Mouse (Mus musculus): ENCODE data around the gene Lrrn1. TPM values are rescaled to one million over a fixed set of nuclear protein-coding genes. Genes with fewer than 3 reads are reported as not detected.

Lrrn1 gene
- polyA plus RNA-seq, 1 experiment from 2014 or later: 3.9 TPM

DNA sequence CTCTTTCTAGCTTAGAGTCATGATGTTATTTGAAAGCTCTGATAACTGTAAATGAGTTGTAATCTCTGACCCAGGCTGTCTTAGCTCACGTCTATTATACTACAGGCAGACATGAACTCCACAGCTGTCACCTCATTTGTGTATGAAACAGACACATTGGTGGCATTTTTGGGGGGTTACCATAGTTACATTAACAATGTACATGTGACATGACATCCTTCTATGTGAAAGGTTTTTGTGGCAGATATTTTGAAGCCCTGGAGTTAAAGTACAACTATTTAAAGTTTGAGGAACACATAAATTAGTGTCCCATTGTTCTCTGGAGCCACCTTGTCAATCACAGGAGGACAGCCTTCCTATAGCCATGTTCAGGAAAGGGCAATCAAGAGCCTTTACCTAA, 5.0 kb downstream of the Lrrn1 start:
- 0 out of 2 replicates have a peak, but pooled peaks cover 4% of the 10 kb centered on the region for H3K4me1 ChIP-seq (ENCODE audit: control insufficient read depth, insufficient read depth, low read length)
- ATAC-seq: no peak
- 34% methylated on average over 1 of the region's 1 CpGs for WGBS
- H3K27me3 ChIP-seq (replicated peaks; ENCODE audit: control insufficient read depth, insufficient read depth, low read length): peaks cover 6% of the 10 kb centered on the region; the same call in 1 of the 2 replicates
- no peaks in the 10 kb centered on the region for H3K9me3 ChIP-seq (ENCODE audit: control insufficient read depth, low read length)
- H3K9ac ChIP-seq (ENCODE audit: low read depth, low read length): no peak overlapping the region
- H3K27ac ChIP-seq (ENCODE audit: low read length): no peak overlapping the region
- no peaks in the 10 kb centered on the region for H3K36me3 ChIP-seq (ENCODE audit: control insufficient read depth, insufficient read depth, low read length)
- H3K4me3 ChIP-seq (ENCODE audit: low read length): no peak overlapping the region
- H3K4me2 ChIP-seq (ENCODE audit: low read depth, low read length): no peak overlapping the region

DNA sequence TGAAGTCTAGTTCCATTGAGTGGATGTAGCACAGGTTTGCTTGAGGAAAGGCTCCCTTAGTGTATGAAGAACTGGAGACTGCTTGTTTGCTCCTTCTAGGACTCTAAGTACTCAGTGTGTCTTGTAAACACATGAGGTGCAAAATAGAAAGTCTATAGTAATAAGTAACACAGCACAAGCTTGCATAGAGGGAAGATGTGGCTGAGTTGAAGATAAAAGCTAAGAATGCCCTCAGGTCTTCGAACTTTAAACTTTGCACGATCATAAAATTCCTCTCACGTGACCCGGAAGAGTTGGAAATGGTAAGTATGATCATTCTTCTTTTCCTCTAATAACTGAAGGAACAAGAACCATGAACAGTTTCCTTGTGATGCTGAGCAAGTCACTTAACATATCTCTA, 7.1 kb downstream of the Lrrn1 start:
- Histone ChIP-seq H3K9me3 (ENCODE audit: control insufficient read depth, low read length) (no peaks in the 10 kb centered on the region), H3K4me3 (ENCODE audit: low read length) (no peak overlapping the region), H3K4me2 (ENCODE audit: low read depth, low read length) (no peak overlapping the region), H3K9ac (ENCODE audit: low read depth, low read length) (no peak overlapping the region), H3K27me3 (replicated peaks; ENCODE audit: control insufficient read depth, insufficient read depth, low read length) (no peaks in the 10 kb centered on the region), H3K36me3 (ENCODE audit: control insufficient read depth, insufficient read depth, low read length) (no peaks in the 10 kb centered on the region), H3K27ac (ENCODE audit: low read length) (no peak overlapping the region), H3K4me1 (ENCODE audit: control insufficient read depth, insufficient read depth, low read length) (0 out of 2 replicates have a peak, but pooled peaks cover 3% of the 10 kb centered on the region)
- WGBS: 76% methylated on average over 4 of the region's 4 CpGs
- ATAC-seq: peak; percentile 73

DNA sequence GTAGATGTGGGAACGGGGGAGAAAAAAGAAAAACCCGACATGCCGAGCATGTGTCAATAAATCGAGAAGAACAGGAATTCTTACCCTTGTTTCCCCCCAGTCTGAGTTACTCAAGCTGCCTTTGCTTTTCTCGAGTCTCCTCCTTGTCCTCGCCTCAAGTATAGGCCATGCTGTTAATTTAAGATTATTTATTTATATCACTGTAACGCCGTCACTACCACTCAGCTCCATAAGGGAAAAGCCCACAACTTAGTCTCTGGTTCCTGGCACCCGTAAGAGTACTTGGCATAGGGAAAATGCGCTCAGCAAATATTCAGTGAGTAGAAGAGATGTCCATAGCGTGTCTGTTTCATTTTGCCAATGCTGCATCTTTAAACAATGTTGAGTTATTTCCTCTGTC, 11.7 kb downstream of the Lrrn1 start:
- no peaks in the 10 kb centered on the region for H3K9me3 ChIP-seq (ENCODE audit: control insufficient read depth, low read length)
- no peaks in the 10 kb centered on the region for H3K27me3 ChIP-seq (replicated peaks; ENCODE audit: control insufficient read depth, insufficient read depth, low read length)
- no peak overlapping the region for H3K9ac ChIP-seq (ENCODE audit: low read depth, low read length)
- no peak for ATAC-seq
- H3K4me2 ChIP-seq (ENCODE audit: low read depth, low read length): no peak overlapping the region
- no peak overlapping the region for H3K27ac ChIP-seq (ENCODE audit: low read length)
- WGBS: 66% methylated on average over 11 of the region's 11 CpGs
- 0 out of 2 replicates have a peak, but pooled peaks cover 3% of the 10 kb centered on the region for H3K4me1 ChIP-seq (ENCODE audit: control insufficient read depth, insufficient read depth, low read length)
- no peaks in the 10 kb centered on the region for H3K36me3 ChIP-seq (ENCODE audit: control insufficient read depth, insufficient read depth, low read length)
- H3K4me3 ChIP-seq (ENCODE audit: low read length): no peak overlapping the region

DNA sequence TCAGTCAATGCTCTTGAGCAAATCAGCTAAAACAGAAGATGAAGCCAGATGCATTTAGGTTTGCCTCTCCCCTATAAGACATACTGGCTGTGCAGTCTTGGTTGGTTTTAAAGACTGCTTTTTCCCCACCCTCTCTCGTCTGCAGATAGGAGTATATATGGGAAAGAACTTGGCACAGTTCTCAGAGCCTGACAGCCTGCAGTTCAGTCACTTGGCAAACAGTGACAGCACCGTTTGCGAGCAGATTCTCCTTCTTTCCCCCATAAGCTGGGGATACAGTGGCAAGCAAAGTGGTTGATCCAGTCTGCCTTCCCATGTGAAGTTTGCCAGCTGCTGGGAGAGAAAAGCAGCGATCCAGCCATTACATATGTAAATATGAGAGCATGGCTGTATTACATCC, 12.3 kb downstream of the Lrrn1 start:
- Histone ChIP-seq H3K9me3 (ENCODE audit: control insufficient read depth, low read length) (no peaks in the 10 kb centered on the region), H3K9ac (ENCODE audit: low read depth, low read length) (no peak overlapping the region), H3K4me2 (ENCODE audit: low read depth, low read length) (no peak overlapping the region), H3K4me1 (ENCODE audit: control insufficient read depth, insufficient read depth, low read length) (0 out of 2 replicates have a peak, but pooled peaks cover 3% of the 10 kb centered on the region), H3K27me3 (replicated peaks; ENCODE audit: control insufficient read depth, insufficient read depth, low read length) (no peaks in the 10 kb centered on the region), H3K36me3 (ENCODE audit: control insufficient read depth, insufficient read depth, low read length) (no peaks in the 10 kb centered on the region), H3K4me3 (ENCODE audit: low read length) (no peak overlapping the region), H3K27ac (ENCODE audit: low read length) (no peak overlapping the region)
- WGBS: 52% methylated on average over 4 of the region's 4 CpGs
- ATAC-seq: no peak

DNA sequence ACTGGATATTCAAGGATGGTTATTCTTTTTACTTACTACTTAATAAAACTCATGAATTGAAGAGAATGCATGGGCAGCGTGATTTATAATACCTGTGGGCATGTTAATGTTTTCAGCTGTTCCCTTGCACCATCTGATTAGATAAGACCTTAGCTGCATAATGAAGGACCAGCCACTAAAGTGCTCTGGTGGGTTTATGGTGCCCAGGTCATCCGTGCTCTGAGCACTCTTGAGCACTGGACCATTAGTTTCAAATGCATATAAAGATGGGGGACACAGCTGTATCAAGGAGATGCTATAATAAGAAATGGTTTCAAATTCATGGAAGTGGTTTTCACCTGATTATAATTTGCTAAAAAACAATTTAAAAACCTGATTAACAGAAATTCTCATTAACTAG, 16.7 kb downstream of the Lrrn1 start:
- Histone ChIP-seq H3K4me3 (ENCODE audit: low read length) (no peak overlapping the region), H3K4me2 (ENCODE audit: low read depth, low read length) (no peak overlapping the region), H3K9me3 (ENCODE audit: control insufficient read depth, low read length) (no peaks in the 10 kb centered on the region), H3K27ac (ENCODE audit: low read length) (no peak overlapping the region), H3K9ac (ENCODE audit: low read depth, low read length) (no peak overlapping the region), H3K36me3 (ENCODE audit: control insufficient read depth, insufficient read depth, low read length) (no peaks in the 10 kb centered on the region), H3K4me1 (ENCODE audit: control insufficient read depth, insufficient read depth, low read length) (0 out of 2 replicates have a peak, but pooled peaks cover 2% of the 10 kb centered on the region), H3K27me3 (replicated peaks; ENCODE audit: control insufficient read depth, insufficient read depth, low read length) (no peaks in the 10 kb centered on the region)
- ATAC-seq: no peak
- whole genome bisulfite sequencing: 60% methylated on average over 2 of the region's 2 CpGs

DNA sequence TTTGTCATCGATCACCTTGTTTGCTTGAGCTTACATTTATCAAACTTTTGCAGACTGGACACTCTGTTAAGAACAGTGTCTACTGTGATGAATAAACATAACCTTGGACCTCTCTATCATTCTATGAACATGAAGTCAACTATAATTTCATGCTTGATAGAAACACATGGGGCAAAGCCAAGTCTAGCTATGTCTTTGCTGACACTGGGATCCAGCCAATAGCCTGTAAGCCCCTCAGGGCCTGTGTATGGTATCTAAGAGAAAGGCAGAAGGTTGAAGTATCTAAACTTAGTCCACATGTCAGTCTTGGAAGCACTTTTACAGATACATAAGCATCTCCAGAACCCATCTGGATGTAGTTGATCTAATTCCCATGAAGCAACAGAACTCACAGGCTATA, 22.9 kb downstream of the Lrrn1 start:
- no peaks in the 10 kb centered on the region for H3K9me3 ChIP-seq (ENCODE audit: control insufficient read depth, low read length)
- WGBS: 68% methylated on average over 1 of the region's 1 CpGs
- no peak overlapping the region for H3K27ac ChIP-seq (ENCODE audit: low read length)
- H3K36me3 ChIP-seq (ENCODE audit: control insufficient read depth, insufficient read depth, low read length): no peaks in the 10 kb centered on the region
- no peak for ATAC-seq
- H3K4me3 ChIP-seq (ENCODE audit: low read length): no peak overlapping the region
- no peaks in the 10 kb centered on the region for H3K4me1 ChIP-seq (ENCODE audit: control insufficient read depth, insufficient read depth, low read length)
- H3K27me3 ChIP-seq (replicated peaks; ENCODE audit: control insufficient read depth, insufficient read depth, low read length): no peaks in the 10 kb centered on the region
- H3K4me2 ChIP-seq (ENCODE audit: low read depth, low read length): no peak overlapping the region
- no peak overlapping the region for H3K9ac ChIP-seq (ENCODE audit: low read depth, low read length)

DNA sequence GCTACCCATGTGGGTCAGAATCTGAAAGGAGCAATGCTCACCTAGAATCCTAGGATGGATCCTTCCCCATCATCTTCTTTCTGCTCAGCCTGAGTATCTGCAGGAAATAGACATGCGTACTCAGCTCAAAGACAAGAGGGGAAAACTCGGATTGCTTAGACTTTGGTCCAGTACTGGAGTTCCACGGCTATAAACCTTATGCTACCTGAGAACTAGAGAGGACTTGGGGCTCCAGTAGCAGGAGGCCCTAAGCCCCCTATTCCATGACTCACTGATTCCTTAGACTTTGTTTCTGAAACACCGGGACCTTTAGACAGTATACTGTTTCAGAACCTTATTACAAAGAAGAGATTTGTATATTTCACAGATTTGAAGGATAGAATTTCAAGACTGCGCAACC, 25.8 kb downstream of the Lrrn1 start:
- Histone ChIP-seq H3K4me2 (ENCODE audit: low read depth, low read length) (no peak overlapping the region), H3K9me3 (ENCODE audit: control insufficient read depth, low read length) (no peaks in the 10 kb centered on the region), H3K9ac (ENCODE audit: low read depth, low read length) (no peak overlapping the region), H3K27me3 (replicated peaks; ENCODE audit: control insufficient read depth, insufficient read depth, low read length) (no peaks in the 10 kb centered on the region), H3K36me3 (ENCODE audit: control insufficient read depth, insufficient read depth, low read length) (no peaks in the 10 kb centered on the region), H3K4me3 (ENCODE audit: low read length) (no peak overlapping the region), H3K4me1 (ENCODE audit: control insufficient read depth, insufficient read depth, low read length) (no peaks in the 10 kb centered on the region), H3K27ac (ENCODE audit: low read length) (peak overlapping the region; percentile 2; the same call in 1 of the 2 replicates)
- ATAC-seq: peak; percentile 93
- WGBS: 58% methylated on average over 5 of the region's 5 CpGs

DNA sequence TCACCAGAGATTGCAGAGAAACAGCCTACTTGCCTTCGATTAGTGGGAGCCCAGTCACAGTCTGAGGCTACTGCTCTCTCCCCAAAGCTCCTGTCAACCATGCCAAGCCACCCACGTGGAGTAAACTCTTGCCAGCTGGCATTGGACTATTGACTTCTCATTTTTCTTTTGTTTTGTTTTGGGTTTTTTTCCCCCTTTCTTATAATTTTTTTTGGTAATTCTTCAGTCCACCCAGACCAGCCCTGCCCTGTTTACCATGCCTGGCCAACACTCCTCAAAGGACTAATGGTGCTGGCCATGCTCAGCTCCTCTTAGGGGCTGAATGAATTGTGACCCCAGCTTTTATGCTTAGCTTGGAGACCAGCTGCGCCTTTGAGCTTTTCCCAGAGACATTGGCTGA, 27.4 kb downstream of the Lrrn1 start:
- Histone ChIP-seq H3K4me1 (ENCODE audit: control insufficient read depth, insufficient read depth, low read length) (no peaks in the 10 kb centered on the region), H3K4me2 (ENCODE audit: low read depth, low read length) (no peak overlapping the region), H3K4me3 (ENCODE audit: low read length) (no peak overlapping the region), H3K27me3 (replicated peaks; ENCODE audit: control insufficient read depth, insufficient read depth, low read length) (no peaks in the 10 kb centered on the region), H3K36me3 (ENCODE audit: control insufficient read depth, insufficient read depth, low read length) (no peaks in the 10 kb centered on the region), H3K9ac (ENCODE audit: low read depth, low read length) (no peak overlapping the region), H3K9me3 (ENCODE audit: control insufficient read depth, low read length) (no peaks in the 10 kb centered on the region), H3K27ac (ENCODE audit: low read length) (no peak overlapping the region)
- 78% methylated on average over 3 of the region's 3 CpGs for WGBS
- ATAC-seq: no peak

DNA sequence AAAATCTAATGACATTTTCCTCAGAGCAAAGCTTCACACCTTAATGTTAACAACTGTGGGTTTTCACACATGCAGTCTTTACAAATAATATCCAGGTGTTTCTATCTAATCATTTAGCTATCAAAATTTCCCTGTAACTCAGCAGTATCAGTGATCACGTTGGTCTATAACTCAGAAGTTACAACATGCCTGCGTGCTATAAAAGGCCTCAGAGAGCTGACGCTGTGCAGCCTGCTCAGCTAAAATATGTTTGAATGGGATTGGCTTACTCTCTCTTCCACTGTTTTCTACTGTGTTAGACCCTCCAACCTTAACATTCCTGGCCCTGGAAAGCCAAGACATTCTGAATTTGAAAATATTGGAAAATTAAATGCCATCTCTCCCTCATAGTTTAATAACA, 28.2 kb downstream of the Lrrn1 start:
- Histone ChIP-seq H3K4me2 (ENCODE audit: low read depth, low read length) (no peak overlapping the region), H3K4me1 (ENCODE audit: control insufficient read depth, insufficient read depth, low read length) (no peaks in the 10 kb centered on the region), H3K27ac (ENCODE audit: low read length) (no peak overlapping the region), H3K9ac (ENCODE audit: low read depth, low read length) (no peak overlapping the region), H3K4me3 (ENCODE audit: low read length) (no peak overlapping the region), H3K27me3 (replicated peaks; ENCODE audit: control insufficient read depth, insufficient read depth, low read length) (no peaks in the 10 kb centered on the region), H3K9me3 (ENCODE audit: control insufficient read depth, low read length) (no peaks in the 10 kb centered on the region), H3K36me3 (ENCODE audit: control insufficient read depth, insufficient read depth, low read length) (no peaks in the 10 kb centered on the region)
- WGBS: 49% methylated on average over 3 of the region's 3 CpGs
- peak; percentile 63 for ATAC-seq

DNA sequence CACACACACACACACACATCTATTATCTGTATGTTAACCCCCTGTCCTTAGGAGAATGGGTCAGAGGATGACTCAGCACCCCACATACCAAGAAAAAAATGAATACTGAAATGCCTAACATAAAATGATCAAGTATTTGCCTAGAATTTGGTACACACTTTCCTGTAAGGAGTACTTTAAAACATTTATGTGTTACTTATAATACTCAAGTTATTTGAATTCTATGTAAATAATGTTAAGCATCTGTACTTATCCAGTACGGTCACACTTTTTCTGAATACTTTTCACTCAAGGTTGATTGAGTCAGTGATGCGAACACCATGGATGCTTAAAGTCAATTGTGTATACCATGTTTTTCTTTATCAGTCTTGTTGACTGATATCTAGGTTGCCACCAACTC, 32.7 kb downstream of the Lrrn1 start:
- 92% methylated on average over 2 of the region's 2 CpGs for WGBS

More for the DNA sequence above, 32.7 kb downstream of the Lrrn1 start:
- H3K27me3 ChIP-seq (replicated peaks; ENCODE audit: control insufficient read depth, insufficient read depth, low read length): no peaks in the 10 kb centered on the region
- no peak overlapping the region for H3K4me2 ChIP-seq (ENCODE audit: low read depth, low read length)
- no peak for ATAC-seq
- H3K27ac ChIP-seq (ENCODE audit: low read length): no peak overlapping the region
- no peak overlapping the region for H3K4me3 ChIP-seq (ENCODE audit: low read length)
- no peaks in the 10 kb centered on the region for H3K4me1 ChIP-seq (ENCODE audit: control insufficient read depth, insufficient read depth, low read length)
- H3K9ac ChIP-seq (ENCODE audit: low read depth, low read length): no peak overlapping the region
- H3K9me3 ChIP-seq (ENCODE audit: control insufficient read depth, low read length): no peaks in the 10 kb centered on the region
- H3K36me3 ChIP-seq (ENCODE audit: control insufficient read depth, insufficient read depth, low read length): no peaks in the 10 kb centered on the region

All from intestine, embryonic 16.5 days (tissue).